Mouse (Mus musculus): ENCODE results near the gene Ensa.
"Not testable (repeated sequence)": the region's sequence is repeated elsewhere in the genome, so short reads cannot be mapped to it uniquely, and the experiment has no call there.

The Ensa gene

GRCm38 (mm10) chr3:95624628-95625503 is at the start of gene Ensa:
Gene Ensa, plus strand, starts transcription at chr3:95624993.
- DNase-seq = peak; percentile 99

DNA sequence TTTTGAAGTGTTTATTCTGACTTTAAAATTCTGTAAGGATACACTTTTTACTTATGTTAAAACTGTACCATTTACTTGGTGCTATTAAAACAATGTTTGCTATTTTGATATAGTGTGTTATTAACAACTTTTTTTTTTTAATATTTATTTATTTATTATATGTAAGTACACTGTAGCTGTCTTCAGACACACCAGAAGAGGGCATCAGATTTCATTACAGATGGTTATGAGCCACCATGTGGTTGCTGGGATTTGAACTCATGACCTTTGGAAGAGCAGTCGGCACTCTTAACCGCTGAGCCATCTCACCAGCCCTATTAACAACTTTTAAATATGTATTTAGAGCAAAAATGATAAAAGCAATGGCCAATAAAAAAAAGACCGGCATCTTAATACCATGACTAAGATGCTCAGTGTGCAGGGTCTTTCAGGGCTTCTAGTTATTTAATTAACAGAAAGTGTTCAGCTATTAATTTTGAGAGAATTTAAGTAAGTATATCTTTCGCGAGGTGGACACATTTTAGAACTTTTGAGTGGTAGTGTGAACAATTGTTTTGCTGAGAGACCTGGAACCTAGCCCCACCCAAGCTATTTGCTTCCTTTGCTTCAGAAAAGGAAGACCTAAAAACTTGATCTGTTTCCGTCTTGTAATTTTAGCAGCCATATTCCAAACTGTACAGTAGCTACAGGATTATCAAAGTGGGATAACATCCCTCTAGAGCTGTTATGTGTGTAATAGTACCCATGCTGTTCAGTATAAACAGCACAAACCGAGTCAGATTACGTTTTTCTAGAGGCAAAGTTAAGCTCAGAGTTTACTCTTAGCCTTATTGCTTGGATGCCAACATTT is 36.8 kb upstream of the Ensa start:
- DNase-seq = no peak

DNA sequence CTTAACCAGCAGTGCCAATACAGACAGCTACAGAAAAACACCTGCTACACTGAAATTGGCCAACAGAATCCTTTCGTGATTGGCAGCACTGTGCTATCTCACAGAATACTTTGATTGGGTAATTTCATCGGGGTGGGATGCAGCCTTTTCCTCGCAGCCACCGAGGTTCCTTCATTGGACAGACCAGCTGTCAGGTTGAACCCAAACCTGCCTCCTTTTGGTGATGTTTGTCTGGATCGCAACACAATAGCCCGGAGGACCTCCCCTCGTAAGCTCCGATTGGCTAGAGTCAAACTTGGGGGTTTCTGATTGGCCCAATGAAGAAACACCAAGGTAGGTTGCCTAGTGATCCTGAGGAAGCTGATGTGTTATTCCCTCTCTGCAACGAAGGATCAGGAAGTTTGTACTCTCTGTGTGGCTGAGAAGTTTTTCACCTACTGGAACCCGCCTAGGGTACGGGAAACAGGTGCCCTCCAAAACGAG is 36.1 kb upstream of the Ensa start, which contains the start of gene Golph3l:
Gene Golph3l, plus strand, starts transcription at position 331 of the 483 bp plus-strand sequence.
- peak; percentile 97 for DNase-seq

DNA sequence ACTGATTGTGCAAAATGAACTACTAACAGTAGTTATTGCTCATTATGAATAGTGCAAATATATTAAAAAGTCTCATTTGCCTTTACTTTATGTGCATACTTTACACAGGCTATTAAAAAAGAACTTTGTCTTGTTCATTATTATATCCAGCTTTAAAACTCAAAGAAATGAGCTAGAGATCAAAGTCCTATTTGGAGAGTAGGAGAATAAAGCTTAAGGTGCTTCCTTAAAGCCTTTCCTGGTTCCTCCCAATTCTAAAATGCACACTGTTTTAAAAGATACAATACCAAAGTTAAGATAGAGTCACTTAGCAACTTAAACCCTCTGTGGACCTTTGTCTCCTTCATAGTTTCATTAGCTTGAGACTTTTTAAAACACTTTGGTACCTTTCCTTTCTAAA is 26.1 kb upstream of the Ensa start:
- no peak for DNase-seq

DNA sequence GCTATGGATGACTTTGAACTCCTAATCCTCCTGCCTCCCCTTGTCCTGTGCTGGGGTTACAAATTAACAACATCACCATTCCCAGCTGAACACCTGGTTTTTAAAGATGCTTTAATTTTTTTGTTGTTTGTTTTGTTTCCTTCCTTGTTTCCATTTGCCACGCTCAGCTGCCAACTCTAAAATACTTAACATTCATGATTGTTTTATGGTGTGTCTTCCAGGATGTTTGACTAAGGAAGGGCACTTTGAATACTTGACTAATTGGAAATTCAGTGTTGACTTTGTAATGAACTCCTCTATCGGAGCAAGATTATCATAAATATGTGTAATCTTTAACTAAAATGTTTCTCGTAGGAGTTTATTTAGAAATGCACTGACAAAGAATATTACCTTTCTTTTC is 23.5 kb upstream of the Ensa start:
- DNase-seq = no peak

DNA sequence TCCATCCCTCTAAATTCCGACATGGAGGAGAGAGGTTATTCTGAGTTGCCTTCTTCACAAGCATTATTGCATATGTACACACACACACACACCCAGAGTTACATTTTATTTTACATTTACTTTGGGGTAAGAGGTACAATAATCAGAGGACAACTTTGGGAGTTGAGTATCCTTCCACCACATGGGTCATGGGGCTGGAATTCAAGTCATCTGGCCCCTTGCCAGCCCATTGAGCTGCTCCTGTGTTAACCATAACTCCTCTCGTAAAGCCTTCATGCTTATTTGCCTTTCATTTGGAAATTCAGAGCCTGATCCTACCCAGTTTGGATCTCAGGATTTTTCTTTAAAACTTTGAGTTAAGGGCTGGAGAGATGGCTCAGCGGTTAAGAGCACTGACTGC is 18.7 kb upstream of the Ensa start:
- peak; percentile 20 for DNase-seq

DNA sequence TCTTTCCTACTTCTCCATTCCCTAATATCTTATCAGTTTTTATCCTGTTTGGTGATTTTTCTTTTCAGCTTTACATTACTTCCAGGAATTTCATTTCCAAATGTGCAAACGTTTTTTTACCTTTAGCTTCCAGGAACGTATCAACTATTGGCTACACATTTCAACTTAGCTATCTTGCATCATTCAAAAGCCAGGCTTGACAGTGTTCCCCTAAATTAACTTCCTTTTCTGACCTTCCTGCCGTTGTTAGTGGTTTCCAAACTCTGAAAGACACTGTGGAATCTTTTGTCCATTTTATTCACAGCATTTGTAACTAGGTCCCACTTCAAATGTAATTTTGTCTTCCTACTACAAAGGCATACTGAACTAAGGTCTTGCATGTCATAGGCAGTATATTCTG is 15.6 kb upstream of the Ensa start:
- no peak for DNase-seq

- no peak for DNase-seq
Observed at GRCm38 (mm10) chr3:95613996-95614395, 10.8 kb upstream of the Ensa start.

- no peak for DNase-seq
Observed at GRCm38 (mm10) chr3:95618511-95618910, 6.3 kb upstream of the Ensa start.

- DNase-seq = no peak
Observed at GRCm38 (mm10) chr3:95621241-95621640, 3.6 kb upstream of the Ensa start.

DNA sequence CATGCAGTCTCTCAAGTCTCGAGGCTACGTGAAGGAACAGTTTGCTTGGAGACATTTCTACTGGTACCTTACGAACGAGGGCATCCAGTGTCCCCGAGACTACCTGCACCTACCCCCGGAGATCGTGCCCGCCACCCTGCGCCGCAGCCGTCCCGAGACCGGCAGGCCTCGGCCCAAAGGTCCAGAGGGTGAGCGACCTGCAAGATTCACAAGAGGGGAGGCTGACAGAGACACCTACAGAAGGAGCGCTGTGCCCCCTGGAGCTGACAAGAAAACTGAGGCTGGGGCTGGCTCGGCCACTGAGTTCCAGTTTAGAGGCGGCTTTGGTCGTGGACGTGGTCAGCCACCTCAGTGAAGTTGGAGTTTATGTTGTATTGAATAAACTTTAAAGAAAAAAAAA is 2.4 kb upstream of the Ensa start:
- not testable (repeated sequence) for DNase-seq

DNA sequence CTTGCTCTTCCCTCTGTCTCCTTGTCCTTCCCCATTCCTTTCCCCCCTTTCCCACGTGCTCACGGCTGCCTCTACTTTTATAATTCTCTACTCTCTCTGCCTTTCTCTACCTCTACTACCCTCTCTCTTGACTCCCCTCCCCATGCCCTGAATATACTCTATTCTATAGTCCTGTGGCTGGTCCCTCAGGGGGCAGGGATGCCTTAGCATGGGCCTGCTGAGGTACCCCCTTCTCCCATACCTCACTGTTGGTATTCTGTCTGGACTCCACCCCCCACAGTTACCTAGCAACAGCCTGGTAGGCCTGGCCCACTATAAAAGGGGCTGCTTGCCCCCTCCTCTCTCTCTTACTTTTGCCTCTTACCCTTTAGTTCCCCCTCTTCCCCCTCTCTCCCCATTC is 1.2 kb upstream of the Ensa start:
- no peak for DNase-seq

GRCm38 (mm10) chr3:95623991-95624515 is 740 bp upstream of the Ensa start:
- not testable (repeated sequence) for DNase-seq

DNA sequence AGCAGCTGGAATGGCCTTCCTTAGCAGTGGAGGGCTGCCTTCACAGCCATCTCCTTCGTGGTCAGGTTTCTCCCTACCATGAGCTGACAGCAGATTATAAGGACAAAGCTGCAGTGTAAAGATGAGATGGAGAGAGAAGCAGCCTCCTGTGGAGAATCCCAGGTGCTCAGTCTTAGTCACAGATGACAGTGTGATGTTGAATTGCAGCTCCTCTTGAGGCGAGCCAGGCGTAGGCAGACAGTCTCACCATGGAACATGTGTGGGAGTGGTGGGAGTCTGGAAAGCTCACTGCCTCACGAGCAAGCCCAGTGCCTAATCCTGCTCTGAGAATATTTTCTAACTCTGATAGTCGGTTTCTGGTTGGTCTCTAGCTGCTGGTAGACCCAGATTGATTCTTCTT is 3.0 kb downstream of the Ensa start:
- no peak for DNase-seq

GRCm38 (mm10) chr3:95629755-95630154 is 5.0 kb downstream of the Ensa start:
- DNase-seq = no peak

- no peak for DNase-seq
Observed at GRCm38 (mm10) chr3:95630856-95631255, 6.1 kb downstream of the Ensa start.

- no peak for DNase-seq
Observed at GRCm38 (mm10) chr3:95631304-95631703, 6.5 kb downstream of the Ensa start.

GRCm38 (mm10) chr3:95632648-95633588 is 8.1 kb downstream of the Ensa start:
- DNase-seq = no peak

- DNase-seq = no peak
Observed at GRCm38 (mm10) chr3:95635636-95636035, 10.8 kb downstream of the Ensa start.

DNA sequence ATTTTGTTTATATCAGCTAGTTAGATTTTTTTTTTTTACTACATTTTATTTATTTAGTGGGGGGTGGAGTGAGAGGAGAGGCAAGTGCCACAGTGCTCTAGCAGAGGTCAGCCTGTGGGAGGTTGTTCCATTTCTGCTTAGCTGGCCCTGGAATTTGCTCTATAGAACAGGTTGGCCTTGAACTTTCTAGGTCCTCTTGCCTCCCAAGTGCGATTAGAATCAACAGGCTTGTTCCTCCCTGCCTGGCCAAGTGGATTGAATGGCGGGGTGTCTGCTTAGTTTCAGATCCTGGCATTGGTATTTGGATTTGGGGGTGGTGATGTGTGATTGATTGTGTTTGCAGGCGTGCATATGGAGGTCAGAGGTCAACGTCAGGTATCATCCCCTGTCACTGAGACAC is 11.3 kb downstream of the Ensa start:
- DNase-seq = no peak

DNA sequence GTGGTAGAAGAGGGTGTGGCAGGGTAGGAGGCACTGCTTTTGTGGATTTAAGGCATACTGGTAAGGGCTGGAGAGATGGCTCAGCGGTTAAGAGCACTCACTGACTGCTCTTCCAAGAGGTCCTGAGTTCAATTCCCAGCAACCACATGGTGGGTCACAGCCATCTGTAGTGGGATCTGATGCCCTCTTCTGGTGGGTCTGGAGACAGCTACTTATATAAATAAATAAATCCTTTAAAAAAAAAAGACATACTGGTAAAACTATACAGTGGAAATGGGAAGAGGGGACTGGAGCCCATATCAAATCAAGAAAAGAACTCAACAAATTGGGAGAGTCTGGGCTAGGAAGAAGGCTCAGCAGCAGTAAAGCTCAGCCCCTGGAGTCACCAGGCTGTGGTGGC is 14.9 kb downstream of the Ensa start:
- no peak for DNase-seq

- DNase-seq = no peak
Observed at GRCm38 (mm10) chr3:95643097-95643496, 18.3 kb downstream of the Ensa start.

All from lung, postnatal 10 days (tissue).